Mouse (Mus musculus) lung, adult 2 months (tissue): ENCODE data around the gene Parvb. TPM values are rescaled to one million over a fixed set of nuclear protein-coding genes. Genes with fewer than 3 reads are reported as not detected.

Experiments
- DNase-seq: peaks from one replicate; pipeline ENCODE4 v3.0.0; 2022
- H3K4me1 ChIP-seq: fragments of 200-500 bp; 2 replicates; pipeline ENCODE4 v1.6.1; 2011; ENCODE audit warnings: low read length; ENCODE audit not compliant: control insufficient read depth, insufficient read depth
- H3K4me3 ChIP-seq: fragments of 200-500 bp; replicated peaks from 2 replicates; pipeline ENCODE3; 2011; ENCODE audit warnings: low read depth, mild to moderate bottlenecking, control low read depth, low read length; ENCODE audit errors: extremely low read depth
- CTCF ChIP-seq: fragments of 200-500 bp; IDR thresholded peaks from 2 replicates; pipeline ENCODE4 v1.5.1; 2011; ENCODE audit warnings: mild to moderate bottlenecking, low read length, control low read depth; ENCODE audit not compliant: insufficient read depth
- POLR2A ChIP-seq: fragments of 200-500 bp; IDR thresholded peaks from 2 replicates; pipeline ENCODE4 v1.6.1; 2011; ENCODE audit warnings: low read depth, mild to moderate bottlenecking, control low read depth, low read length, borderline replicate concordance; ENCODE audit errors: extremely low read depth
- WGBS: fragments of 180-500 bp; shearing (Covaris S2); methylation state at CpG from one replicate; pipeline ENCODE4 v1.1.7; 2018; 5-methylcytosine and 5-hydroxymethylcytosine counted together
- polyA plus RNA-seq: library from polyadenylated mRNA; depleted of rRNA; stranded (reverse); fragments of >200 nt; gene quantifications from 2 replicates; pipeline ENCODE4 v1.2.3, GENCODE M21; 2012

Gene Parvb
- polyA plus RNA-seq, 1 experiment = 47.5 TPM

GRCm38 (mm10) chr15:84312878-84313565 lies 81.2 kb downstream of the Parvb start:
- no peak overlapping the region for H3K4me3 ChIP-seq
- DNase-seq = no peak
- 63% methylated on average over 8 of the region's 10 CpGs for WGBS
- H3K4me1 ChIP-seq = peaks cover 5% of the 10 kb centered on the region
- TF ChIP-seq POLR2A = no peak

GRCm38 (mm10) chr15:84313566-84313878 lies 81.7 kb downstream of the Parvb start:
- peaks cover 5% of the 10 kb centered on the region for H3K4me1 ChIP-seq
- no peak overlapping the region for H3K4me3 ChIP-seq
- no peak for TF ChIP-seq POLR2A
- TF ChIP-seq CTCF = no peak
- 49% methylated on average over 9 of the region's 9 CpGs for WGBS
- no peak for DNase-seq

- peaks cover 5% of the 10 kb centered on the region for H3K4me1 ChIP-seq
- TF ChIP-seq CTCF (no peak), POLR2A (no peak)
- no peak for DNase-seq
- no peak overlapping the region for H3K4me3 ChIP-seq
- WGBS = 61% methylated on average over 18 of the region's 18 CpGs
Observed at GRCm38 (mm10) chr15:84314420-84315080, 82.7 kb downstream of the Parvb start.

- TF ChIP-seq CTCF (no peak), POLR2A (no peak)
- WGBS = 50% methylated on average over 15 of the region's 15 CpGs
- peaks cover 3% of the 10 kb centered on the region for H3K4me1 ChIP-seq
- DNase-seq = no peak
- H3K4me3 ChIP-seq = no peak overlapping the region
Observed at GRCm38 (mm10) chr15:84315276-84316046, 83.6 kb downstream of the Parvb start.

- 91% methylated on average over 4 of the region's 4 CpGs for WGBS
- no peak for DNase-seq
- Histone ChIP-seq H3K4me3 (no peak overlapping the region), H3K4me1 (no peaks in the 10 kb centered on the region)
- TF ChIP-seq POLR2A (no peak), CTCF (no peak)
Observed at GRCm38 (mm10) chr15:84319393-84319792, 87.5 kb downstream of the Parvb start.

GRCm38 (mm10) chr15:84321544-84322174 lies 89.8 kb downstream of the Parvb start:
- no peaks in the 10 kb centered on the region for H3K4me1 ChIP-seq
- no peak for TF ChIP-seq POLR2A
- no peak for TF ChIP-seq CTCF
- WGBS = 67% methylated on average over 8 of the region's 8 CpGs
- DNase-seq = no peak
- H3K4me3 ChIP-seq = no peak overlapping the region

GRCm38 (mm10) chr15:84323966-84324869 lies 92.4 kb downstream of the Parvb start, which contains the start of gene Parvg:
Gene Parvg, plus strand, starts transcription at chr15:84324026.
- DNase-seq = no peak
- TF ChIP-seq POLR2A (no peak), CTCF (no peak)
- WGBS = 58% methylated on average over 10 of the region's 10 CpGs
- no peaks in the 10 kb centered on the region for H3K4me1 ChIP-seq
- H3K4me3 ChIP-seq = peak within 1 kb of the TSS; percentile 50

- DNase-seq = no peak
- WGBS = 61% methylated on average over 8 of the region's 8 CpGs
- no peak for TF ChIP-seq POLR2A
- no peak for TF ChIP-seq CTCF
- H3K4me3 ChIP-seq = peak overlapping the region; percentile 50
- no peaks in the 10 kb centered on the region for H3K4me1 ChIP-seq
Observed at GRCm38 (mm10) chr15:84324870-84325553, 93.2 kb downstream of the Parvb start.

GRCm38 (mm10) chr15:84325736-84326135 lies 93.9 kb downstream of the Parvb start:
- 56% methylated on average over 12 of the region's 12 CpGs for WGBS
- TF ChIP-seq CTCF = no peak
- TF ChIP-seq POLR2A = no peak
- no peaks in the 10 kb centered on the region for H3K4me1 ChIP-seq
- DNase-seq = no peak
- no peak overlapping the region for H3K4me3 ChIP-seq
